Mouse (Mus musculus) liver, adult 2 months (tissue): ENCODE data around the gene Tspyl1.

ENCODE experiments used
- CTCF ChIP-seq: fragments of 200-500 bp; IDR thresholded peaks from 2 replicates; pipeline ENCODE4 v1.5.1; 2011; ENCODE audit warnings: low read depth, low read length, control low read depth
- POLR2A ChIP-seq: fragments of 200-500 bp; IDR thresholded peaks from 2 replicates; pipeline ENCODE4 v1.6.1; 2011; ENCODE audit warnings: low read length, control low read depth; ENCODE audit not compliant: insufficient read depth; ENCODE audit errors: extremely low read depth

- TF ChIP-seq CTCF (no peak), POLR2A (no peak)
These were observed 35.2 kb downstream of the Tspyl1 start for GRCm38 (mm10) chr10:34317217-34317606.
